Mouse (Mus musculus) gastrocnemius, postnatal 25 days (tissue): Measurements from ENCODE around the gene Slc9a2. TPM values are rescaled to one million over a fixed set of nuclear protein-coding genes. Genes with fewer than 3 reads are reported as not detected.

Experiments used
- DNase-seq: peaks from one replicate; pipeline ENCODE4 v3.0.0; 2022
- total RNA-seq, 2 experiments: library from RNA; stranded (reverse); gene quantifications; 1 replicate in 1 of 2; 2 replicates in 1 of 2; pipeline ENCODE4 v1.2.3; 2021

The Slc9a2 gene
- total RNA-seq, 2 experiments from 2014 or later, result 17.9 to 25.7 TPM

- no peak for DNase-seq
Observed at GRCm38 (mm10) chr1:40785876-40786445, 105.6 kb downstream of the Slc9a2 start.

- no peak for DNase-seq
Observed at GRCm38 (mm10) chr1:40788956-40789355, 108.6 kb downstream of the Slc9a2 start.

GRCm38 (mm10) chr1:40789666-40790233 lies 109.4 kb downstream of the Slc9a2 start:
- DNase-seq, result no peak

GRCm38 (mm10) chr1:40790324-40791141 lies 110.2 kb downstream of the Slc9a2 start, which contains the start of gene Mfsd9:
Gene Mfsd9 (minus strand): TSS chr1:40790687.
- peak; percentile 83 for DNase-seq

GRCm38 (mm10) chr1:40795508-40795907 lies 115.1 kb downstream of the Slc9a2 start:
- DNase-seq, result no peak

- DNase-seq, result peak; percentile 35
Observed at GRCm38 (mm10) chr1:40797348-40797747, 117.0 kb downstream of the Slc9a2 start.

GRCm38 (mm10) chr1:40799121-40799520 lies 118.7 kb downstream of the Slc9a2 start:
- DNase-seq, result no peak

- no peak for DNase-seq
Observed at GRCm38 (mm10) chr1:40800908-40801307, 120.5 kb downstream of the Slc9a2 start.

- no peak for DNase-seq
Observed at GRCm38 (mm10) chr1:40802759-40803158, 122.4 kb downstream of the Slc9a2 start.

GRCm38 (mm10) chr1:40804118-40804517 lies 123.7 kb downstream of the Slc9a2 start:
- DNase-seq, result no peak

GRCm38 (mm10) chr1:40805351-40805750 lies 125.0 kb downstream of the Slc9a2 start, which contains the start of gene Tmem182:
Gene Tmem182 (plus strand): TSS chr1:40805601.
- DNase-seq, result peak; percentile 85

GRCm38 (mm10) chr1:40805891-40806290 lies 125.5 kb downstream of the Slc9a2 start:
- DNase-seq, result no peak

GRCm38 (mm10) chr1:40808643-40809042 lies 128.3 kb downstream of the Slc9a2 start:
- no peak for DNase-seq

GRCm38 (mm10) chr1:40815071-40815845 lies 134.9 kb downstream of the Slc9a2 start:
- DNase-seq, result peak; percentile 64

Other genes with a start within 250 kb of the Slc9a2 start
- gene Il18r1, start 215.0 kb upstream of the Slc9a2 start, total RNA-seq, result not detected
- not detected for gene Il18rap, start 165.2 kb upstream of the Slc9a2 start, total RNA-seq
- gene Slc9a4, start 100.5 kb upstream of the Slc9a2 start, total RNA-seq, result under 1 TPM; 0.19 to 0.77 TPM
- gene Mfsd9, start 110.1 kb downstream of the Slc9a2 start, total RNA-seq, result under 1 TPM; 0.29 to 0.41 TPM
- 100 to 1,000 TPM; 190 to 204 TPM for gene Tmem182, start 125.0 kb downstream of the Slc9a2 start, total RNA-seq